Mouse (Mus musculus) cerebellum, postnatal 14 days (tissue): ENCODE results near the gene Msrb1.
A peak's percentile ranks its signal among the peaks of the same experiment; 100 is the strongest.
"Not testable (repeated sequence)": the region's sequence is repeated elsewhere in the genome, so short reads cannot be mapped to it uniquely, and the experiment has no call there.

ENCODE experiments used
- DNase-seq, 2 experiments: peaks; one replicate each; pipeline ENCODE4 v3.0.0; 2021; ENCODE audit warnings: mixed read lengths in 2 of 2

The Msrb1 gene

DNA sequence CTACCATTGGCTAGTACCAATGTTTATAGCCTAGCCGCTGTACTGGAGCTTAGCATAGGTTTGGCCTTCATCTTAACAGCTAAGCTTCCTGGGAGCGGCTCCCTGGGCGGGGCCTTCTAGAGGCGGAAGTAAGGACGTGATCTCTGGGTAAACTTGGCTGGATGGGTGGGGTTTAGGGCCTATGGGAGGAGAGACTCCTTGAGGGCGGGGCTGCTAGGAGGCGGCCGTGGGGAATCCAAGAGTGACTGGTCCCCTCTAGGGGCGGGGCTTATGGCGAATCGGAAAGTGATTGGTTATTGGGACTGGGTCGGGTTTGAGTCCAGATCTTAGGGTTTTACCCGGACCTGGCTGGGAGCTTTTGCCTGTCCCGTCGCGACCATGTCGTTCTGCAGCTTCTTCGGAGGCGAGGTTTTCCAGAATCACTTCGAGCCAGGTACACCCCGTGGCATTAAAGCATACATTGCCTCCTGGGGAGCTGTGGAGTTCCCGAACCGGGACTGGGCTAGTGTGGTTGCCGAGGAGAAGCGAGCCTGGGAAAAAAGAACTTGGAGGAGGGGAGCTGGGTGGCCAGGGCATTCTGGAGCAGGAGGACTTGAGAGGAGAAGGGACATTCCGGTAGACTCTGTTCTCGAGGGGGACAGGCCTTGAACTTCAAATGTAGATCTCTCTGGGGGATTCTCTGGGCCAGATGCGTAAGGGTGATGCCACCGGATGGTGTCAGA lies at the start of gene Msrb1:
Msrb1 (plus strand) TSS at position 313 of the 722 bp plus-strand sequence.
- peak; percentile 92 for DNase-seq

DNA sequence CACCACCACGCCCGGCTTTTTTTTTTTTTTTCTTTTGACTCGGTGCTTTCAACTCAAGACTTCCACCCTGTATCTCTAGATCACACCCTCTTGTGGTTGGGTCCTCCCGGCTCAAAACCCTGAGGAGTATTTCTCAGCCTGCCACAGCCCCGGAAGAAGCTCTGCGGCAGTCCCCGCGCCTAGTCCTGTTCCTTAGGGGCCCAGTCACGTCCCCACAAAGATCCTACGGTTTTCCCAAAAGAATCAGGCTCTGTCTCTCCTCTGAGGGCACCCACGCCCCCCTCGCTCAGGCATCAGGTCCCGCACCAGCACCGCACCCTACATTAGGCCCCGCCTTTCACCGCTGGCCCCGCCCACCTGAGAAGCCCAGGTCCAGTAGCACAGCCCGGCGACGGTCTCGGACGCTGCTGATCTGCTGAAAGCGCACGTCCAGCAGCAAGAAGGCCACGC lies 49.3 kb upstream of the Msrb1 start:
- peak; percentile 51 to 56 for DNase-seq

DNA sequence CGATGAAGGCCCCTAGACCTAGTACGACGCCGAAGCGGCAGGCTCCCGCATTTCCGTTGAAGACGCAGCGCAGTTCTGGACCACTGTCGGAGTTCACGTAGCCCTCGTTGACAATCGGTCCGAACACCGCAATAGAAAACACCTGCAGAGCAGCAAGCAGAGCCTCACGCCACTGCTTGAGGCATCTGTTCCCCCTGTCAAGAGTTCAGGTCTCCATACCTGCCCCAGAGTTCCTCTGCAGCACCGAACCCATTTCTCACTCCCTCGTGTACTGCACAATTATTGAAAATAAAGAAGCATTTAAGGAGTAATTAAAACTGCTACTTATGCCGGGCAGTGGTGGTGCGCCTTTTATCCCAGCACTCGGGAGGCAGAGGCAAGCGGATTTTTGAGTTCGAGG lies 48.8 kb upstream of the Msrb1 start:
- DNase-seq, result no peak

DNA sequence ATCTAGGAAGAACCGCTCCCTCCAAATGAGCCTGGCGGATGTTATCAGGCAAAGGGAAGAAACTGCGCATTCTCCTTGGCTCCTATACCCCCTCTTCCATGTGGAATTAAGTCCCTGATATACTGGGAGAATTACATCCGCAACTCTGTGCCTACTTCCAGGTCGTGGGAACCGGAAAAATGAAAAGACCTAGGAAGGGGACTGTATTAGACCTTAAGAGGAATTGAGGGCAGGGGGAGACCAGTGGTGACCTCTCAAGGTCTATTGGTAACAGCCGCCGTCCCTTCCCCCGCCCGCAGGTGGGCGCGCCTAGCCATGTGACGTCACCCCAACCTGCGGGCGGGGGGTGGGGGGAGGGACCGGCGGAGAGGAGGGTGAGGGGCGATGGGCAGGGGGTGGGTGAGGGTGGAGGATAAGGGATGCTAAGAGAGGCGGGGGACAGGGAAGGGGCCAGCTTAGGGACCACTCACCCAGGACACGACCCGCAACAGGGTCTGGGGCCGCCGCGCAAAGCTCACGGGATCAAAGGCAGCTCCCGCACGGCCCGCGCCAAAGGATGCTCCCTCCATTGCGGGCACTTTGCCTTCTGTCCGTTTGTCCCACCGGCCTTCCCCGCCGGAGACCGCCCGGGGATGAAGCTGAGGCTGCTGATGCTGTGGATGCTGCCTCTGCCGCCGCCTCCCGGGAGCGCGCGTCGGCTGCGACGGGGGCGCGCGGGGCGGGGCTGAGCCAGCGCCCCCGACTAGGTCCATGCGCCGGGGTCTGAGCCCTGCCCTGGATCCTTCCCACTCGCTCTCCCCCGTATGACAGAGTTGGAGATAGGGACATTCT lies 47.0 kb upstream of the Msrb1 start, which contains the start of gene Syngr3:
Syngr3 (minus strand) TSS at position 705 of the 831 bp plus-strand sequence.
- peak; percentile 76 to 77 for DNase-seq

DNA sequence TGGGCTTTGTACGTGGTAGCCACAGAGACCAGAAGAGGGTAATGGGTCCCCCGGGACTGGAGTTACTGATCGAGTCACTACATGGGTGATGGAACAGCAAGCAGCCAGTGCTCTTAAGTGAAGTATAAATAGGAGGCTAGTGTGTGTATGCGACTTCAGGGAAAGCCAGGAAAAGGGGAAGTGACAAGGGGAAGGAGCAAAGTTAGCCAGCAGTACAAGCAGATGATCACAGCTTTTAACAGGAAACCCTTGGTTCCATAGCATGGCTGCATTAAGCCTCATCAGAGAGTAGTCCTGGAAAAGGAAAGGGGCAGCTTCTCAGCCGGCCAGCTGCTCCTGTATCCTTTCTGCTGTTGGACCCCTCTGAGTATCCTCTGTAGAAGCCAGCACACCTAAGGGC lies 44.1 kb upstream of the Msrb1 start:
- DNase-seq, result no peak

DNA sequence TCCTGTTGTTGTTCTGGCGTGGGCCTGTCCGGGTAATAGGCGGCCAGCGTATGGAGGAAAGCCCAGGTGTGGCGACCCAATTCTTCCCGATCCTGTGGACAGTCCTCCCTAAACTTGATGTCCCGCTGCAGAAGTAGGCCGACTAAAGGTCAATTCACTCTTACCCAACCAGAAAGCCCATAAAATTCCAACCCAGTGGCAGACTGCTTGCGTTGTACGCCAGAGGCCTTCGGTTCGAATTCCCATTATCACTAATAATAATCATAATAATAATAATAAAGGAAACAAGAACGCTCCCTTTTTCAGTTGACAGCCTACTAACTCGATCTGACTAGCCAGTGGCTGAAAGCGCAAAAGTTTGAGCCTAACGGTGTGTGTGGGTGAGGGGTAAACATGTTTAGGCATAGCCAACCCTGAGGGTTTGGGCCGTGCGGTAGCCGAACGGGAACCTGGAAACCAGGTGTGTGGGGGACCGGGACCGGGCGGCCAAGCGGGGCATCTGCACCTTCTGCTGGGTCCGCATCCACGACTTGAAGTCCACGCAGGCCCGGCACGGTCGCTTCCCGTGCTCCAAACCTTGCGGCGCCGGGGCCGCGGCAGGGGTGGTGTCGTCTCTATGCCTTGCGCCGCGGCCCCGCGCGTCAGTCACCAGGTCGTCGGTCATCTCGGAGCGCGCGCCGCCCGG lies 41.0 kb upstream of the Msrb1 start:
- no peak for DNase-seq

DNA sequence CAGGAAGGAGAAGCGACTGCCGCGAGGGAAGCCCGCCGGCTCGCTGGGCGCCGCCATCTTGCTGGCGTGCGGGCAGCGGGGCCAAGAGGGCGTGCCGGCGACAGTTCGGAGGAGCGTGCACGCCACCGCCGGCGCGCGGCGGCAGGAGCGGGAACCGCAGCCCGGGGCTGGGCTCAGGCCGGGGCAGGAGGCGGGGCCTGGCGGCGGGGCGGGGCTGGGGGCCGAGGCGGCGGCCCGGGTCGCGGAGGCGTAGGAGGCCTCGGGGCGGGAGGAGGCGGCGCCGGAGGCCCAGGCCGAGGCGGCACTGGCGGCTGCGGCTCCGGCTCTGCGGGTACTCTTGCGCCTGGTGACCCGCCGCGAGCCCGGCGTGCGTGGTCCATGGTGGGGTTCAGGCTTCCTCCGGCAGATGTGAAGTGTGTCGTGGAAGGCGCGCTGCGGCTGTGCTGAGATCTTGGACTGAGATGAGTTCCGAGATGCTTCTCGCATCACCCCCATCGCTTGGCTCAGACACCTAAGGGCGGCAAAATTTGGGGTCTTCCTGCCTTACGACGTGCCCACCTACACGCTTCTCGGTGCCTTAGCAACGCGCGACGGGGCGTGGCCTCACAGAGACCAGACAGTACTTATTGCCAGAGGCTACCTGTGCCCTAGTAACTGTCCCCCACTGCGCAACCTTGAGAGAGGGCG lies 40.3 kb upstream of the Msrb1 start, which contains the start of the genes Gfer and Noxo1:
Gfer (minus strand) TSS at position 146 of the 687 bp plus-strand sequence.
Noxo1 (plus strand) TSS at position 224 of the 687 bp plus-strand sequence.
- DNase-seq, result peak; percentile 88 to 92

DNA sequence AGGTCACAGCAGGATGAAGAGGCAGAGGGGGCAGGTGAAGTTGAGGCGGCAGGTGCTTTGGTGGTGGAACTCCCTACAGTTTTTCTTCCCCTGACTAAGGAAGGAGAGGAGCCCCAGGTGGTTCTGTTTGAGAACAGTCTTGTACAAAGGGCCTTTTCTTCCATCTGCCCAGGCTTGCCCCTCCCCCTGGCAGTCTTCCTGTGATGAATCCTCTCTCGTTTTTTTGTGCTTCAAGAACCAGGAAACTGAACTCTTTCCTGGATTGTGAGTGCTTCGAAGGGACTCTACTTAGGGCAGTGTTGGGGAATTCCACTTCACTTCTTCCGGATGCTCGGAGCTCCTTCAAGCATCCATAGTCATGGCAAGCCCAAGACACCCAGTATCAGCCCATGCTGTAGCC lies 38.5 kb upstream of the Msrb1 start:
- DNase-seq, result no peak

DNA sequence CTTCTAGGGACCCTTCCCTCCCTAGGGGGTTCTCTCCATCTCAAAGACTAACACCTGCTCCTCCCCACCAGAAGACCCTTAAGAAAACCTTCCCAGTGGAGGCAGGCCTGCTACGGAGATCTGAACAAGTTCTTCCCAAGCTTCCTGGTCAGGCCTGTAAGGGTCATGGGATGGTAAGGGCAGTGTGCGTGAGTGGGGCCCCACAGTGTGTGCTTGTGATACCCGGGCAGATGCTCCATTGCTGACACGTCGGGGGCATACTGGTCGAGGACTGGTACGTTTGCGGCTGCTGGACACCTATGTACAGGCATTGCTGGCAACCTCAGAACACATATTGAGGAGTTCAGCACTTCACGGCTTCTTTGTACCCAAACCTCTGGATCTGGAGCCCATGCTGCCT lies 37.7 kb upstream of the Msrb1 start:
- DNase-seq, result no peak

DNA sequence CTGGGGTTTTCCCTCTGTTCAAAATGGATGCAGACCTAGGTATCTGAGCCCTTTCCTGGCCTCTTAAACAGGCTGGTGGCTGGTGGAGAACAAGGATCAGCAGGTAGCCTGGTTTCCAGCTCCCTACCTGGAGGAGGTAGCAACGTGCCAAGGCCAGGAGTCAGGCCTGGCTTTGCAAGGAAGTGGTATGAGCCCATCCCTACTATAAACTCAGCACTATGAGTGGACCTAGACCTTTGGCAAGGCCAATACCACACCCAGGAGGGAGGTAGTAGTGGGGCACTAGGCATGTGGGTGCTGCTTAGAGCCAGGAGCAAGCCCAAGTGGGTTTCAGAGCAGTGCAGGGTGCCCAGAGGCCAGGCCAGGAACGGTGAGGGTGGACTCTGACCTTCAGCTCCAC lies 37.0 kb upstream of the Msrb1 start:
- DNase-seq, result no peak

DNA sequence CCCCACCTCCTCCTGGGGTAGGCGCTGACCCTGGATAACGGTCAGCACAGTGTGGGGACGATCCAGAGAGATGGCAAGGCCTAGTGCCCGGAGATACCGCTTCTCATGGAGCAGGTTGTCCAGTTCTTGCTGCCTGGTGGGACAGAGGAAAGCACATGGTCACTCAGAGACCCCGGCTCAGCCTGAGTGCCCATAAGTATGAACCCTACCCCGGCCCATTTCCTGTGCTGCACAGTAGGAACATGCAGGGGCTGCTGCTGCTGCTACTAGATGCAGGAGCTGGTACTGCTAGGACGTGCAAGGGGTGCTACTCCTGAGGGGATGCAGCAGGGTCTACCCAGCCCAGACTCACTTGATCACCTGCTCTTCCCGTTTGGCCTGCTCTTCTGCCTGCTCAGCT lies 35.2 kb upstream of the Msrb1 start:
- DNase-seq, result no peak

DNA sequence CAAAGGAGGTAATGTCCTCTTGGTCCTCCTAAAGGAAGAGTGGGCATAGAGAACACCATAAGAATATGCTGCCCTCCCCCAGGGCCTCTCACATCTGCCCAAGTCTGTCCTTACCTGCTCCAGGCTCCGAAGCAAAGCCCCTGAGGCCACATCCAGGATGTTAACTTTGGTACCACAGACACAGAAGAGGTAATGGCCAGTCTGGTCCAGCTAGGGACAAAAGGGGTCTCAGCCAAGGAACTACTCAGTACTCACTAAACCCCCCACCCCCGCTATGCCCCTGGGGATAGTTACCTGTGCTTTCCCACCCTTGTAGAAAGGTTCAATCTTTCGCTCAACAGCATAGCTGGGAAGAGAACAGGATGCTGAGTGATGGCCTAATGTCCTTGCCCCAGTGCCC lies 30.6 kb upstream of the Msrb1 start:
- DNase-seq, result no peak

DNA sequence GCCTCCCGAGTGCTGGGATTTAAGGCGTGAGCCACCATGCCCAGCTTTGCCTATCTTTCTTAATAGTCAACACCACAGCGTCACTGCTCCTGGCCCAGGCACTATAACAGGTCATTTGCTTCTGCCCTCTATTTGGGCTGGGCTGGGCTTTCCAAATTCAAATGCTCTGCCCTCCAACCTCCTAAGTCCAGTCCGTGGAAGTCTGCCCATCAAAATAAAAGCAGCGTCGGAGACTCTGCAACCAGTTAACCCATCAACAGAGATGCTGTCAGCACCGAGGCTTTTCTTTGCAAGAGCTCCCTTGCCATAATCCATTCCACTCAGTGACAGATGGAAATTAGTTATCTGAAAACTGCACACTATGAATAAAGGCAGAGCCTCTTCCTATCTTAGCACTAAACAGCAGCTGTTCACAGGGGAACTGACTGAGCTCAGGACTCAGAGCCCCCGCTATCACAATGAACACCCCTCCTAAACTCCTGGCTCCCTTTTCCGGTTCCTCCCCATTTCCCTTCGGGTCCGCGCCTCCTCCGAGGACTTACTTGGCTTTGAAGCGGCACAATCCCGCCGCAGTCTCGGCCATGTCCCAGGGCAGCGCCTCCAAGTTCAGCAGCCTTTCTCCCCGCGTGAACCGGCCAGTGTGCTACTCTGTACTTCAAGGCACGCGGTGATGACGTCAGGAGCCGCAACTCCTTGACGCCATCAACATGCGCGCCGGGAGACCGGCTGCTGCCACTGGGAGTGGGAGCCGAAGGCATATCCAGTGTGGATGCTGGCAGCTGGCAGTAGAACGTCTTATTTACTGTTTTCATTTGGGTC lies 29.3 kb upstream of the Msrb1 start, which contains the start of gene Tbl3:
Tbl3 (minus strand) TSS at position 679 of the 819 bp plus-strand sequence.
- peak; percentile 97 for DNase-seq

DNA sequence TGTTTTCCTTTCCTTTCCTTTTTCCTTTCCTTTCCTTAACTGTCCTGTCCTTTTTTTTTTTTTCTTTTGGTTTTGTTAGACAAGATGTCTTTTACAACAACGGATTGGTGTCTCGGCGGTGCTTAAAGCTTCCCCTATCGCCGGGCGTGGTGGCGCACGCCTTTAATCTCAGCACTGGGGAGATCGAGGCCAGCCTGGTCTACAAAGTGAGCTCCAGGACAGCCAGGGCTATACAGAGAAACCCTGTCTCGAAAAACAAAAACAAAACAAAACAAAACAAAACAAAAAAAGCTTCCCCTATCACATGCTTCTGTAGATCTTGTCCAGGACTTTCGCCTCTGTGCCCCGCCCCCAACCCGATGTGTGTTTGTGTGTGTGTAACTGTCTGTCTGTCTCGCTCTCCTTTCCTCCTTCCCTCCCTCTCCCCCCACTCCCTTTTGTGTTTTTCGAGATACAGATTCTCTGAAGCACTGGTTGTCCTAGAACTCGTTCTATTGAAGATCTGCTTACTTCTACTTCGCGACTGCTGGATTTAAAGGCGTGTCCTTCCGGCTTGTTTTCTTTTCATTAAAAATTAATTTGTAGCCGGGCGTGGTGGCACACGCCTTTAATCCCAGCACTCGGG lies 28.5 kb upstream of the Msrb1 start:
- DNase-seq, result no peak

DNA sequence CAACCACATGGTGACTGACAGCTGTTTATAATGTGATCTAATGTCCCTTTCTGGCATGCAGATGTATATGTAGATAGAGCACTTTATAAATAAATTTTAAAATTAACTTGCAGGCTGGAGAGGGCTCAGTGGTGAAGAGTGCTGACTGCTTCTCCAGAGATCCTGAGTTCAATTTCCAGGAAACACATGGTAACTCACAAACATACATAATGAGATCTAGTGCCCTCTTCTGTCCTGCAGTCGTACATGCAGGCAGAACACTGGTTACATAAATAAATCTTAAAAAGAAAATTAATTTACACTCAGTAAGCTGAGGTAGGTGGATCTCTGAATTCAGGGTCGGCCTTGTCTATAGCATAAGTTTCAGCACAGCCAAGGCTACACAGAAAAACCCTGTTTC lies 27.8 kb upstream of the Msrb1 start:
- no peak for DNase-seq

DNA sequence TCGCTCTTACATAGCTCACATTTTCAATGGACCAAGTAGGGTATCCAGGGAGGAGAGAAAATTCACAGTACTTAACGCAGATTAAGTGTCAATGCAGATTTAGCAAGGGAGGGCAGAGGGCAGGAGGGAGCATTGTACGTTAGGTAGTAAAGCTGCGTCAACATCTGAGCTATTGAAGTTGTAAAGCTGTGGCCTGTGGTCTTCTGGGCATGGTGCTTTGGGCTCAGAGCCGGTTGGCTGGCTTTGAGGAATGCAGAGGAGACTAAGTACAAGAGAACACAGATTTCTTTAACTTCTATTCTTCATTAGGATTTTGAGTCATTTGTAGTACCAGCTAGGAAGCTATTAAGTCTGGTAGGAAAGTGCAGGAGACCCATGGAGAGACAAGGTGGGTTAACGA lies 20.9 kb upstream of the Msrb1 start:
- DNase-seq, result no peak

DNA sequence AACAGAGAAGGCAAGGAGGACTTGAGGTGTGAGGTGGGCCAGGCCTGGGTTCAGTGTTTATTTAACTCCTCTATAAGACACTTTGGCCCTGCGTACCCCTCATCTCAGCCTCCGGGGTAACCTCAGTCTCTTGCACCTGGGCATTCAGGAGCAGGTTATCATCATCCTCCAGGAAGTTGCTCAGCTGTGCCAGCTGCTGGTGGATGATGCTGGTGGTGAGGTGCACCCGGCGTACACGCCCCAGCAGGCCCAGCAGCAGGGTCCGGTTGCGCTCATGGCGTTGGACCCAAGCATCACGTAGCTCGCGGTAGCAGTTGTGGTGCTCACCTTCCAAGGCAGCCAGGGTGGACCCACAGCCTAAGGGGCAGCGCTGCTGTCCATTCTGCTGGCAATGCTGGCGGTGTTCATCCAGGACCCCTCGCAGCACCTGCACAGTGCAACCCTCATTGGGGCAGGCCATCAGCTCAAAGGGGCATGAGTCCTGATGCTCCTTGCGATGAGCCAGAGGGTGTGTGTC lies 20.2 kb upstream of the Msrb1 start:
- DNase-seq, result no peak

DNA sequence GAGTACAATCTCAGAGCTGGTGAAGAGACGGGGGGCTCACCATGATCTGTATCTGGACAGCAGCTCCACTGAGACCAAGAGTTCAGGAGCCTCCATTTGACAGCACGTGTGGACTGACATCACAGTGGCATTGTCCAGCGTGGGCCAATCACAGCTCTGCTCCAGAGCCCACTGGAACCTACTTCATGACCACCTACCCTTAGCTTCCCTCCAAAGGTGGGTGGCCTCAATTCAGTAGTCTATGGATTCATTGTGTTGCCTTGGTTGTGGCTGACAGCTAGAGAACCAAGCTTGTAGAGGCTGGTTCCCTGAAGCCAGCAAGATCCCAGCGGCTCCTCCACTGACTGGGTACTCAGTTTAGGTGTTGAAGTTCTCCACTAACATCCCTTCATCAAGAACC lies 18.5 kb upstream of the Msrb1 start, which contains the start of the genes Rnf151 and Rps2:
Rnf151 (minus strand) TSS at position 121 of the 400 bp plus-strand sequence.
Rps2 (plus strand) TSS at position 174 of the 400 bp plus-strand sequence.
- DNase-seq, result no peak

DNA sequence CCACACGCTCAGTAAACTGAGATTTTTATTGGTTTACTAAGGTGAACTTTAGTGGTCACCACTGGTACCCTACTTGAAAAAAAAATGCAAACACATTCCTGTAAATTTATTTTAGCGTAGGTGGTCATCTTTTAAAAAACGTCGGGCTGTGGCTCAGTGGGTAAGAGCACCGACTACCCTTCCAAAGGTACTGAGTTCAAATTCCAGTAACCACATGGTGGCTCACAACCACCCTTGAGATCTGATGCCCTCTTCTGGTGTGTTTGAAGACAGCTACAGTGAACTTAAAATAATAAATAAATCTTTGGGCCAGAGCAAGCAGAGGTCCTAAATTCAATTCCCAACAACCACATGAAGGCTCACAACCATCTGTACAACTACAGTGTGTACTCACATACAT lies 17.5 kb upstream of the Msrb1 start:
- DNase-seq, result not testable (repeated sequence)

DNA sequence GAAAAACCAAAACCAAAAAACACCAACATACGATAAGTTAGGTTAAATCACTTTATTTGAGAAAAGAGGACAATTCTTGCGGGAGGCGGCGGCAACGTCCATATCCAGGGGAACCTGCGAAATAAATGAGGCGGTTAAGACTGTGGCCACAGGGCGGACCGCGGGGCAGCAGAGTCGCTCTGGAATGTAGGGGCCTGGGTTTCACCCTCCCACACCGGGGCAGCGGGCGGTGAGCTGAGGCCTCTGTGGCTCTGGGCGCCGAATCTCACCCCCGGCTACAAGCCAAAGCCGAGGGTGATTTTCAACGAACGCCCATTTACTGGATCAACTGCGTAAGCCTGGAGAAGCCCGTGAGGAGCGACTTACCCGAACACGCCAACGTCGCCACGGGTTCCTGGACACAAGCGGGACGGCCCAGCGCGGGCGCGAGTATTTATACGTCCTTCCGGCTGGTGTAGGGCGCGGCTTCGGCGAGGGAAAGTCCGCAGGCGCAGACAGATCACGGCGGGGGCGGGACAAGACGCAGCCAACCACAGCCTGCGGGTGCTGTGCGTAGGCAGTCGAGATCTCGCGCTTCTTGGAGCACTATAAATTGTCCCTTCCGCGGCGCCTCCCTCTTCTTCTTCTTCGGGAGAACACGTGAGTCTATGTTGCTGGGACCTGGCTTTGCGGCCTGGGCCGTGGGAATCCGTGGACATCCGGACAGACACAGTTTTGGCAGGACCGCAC lies 16.8 kb upstream of the Msrb1 start:
- DNase-seq, result peak; percentile 99
